In genomic region chr2:172395961-172396360, GRCm38 (mm10) we compare ENCODE assay signal across 23 mouse cellular contexts. TPM values are rescaled to one million over a fixed set of nuclear protein-coding genes. Genes with fewer than 3 reads are reported as not detected.
A peak's percentile ranks its signal among the peaks of the same experiment; 100 is the strongest.
DNase-seq lines count a peak whose midpoint lies in the region; ATAC-seq and TF ChIP-seq lines count a peak whose summit lies in the region.
"Had no signal": no experiment of that assay in that cellular context is flagged by ENCODE, and none has a peak within 500 bp of the region (broad histone marks: within the 10 kb centered on the region; RNA-seq: fewer than 3 reads in every experiment).

No protein-coding gene starts in this region.

- H3K4me1 ChIP-seq in embryonic facial prominence, embryonic 13.5 days, result no peaks in the 10 kb centered on the region; the same call in 1 of the 2 replicates
- peaks cover 29% of the 10 kb centered on the region for H3K4me1 ChIP-seq in embryonic facial prominence, embryonic 10.5 days
- peaks cover 18% of the 10 kb centered on the region; the same call in 1 of the 2 replicates for H3K4me1 ChIP-seq in lung, embryonic 15.5 days
- peaks cover 3% of the 10 kb centered on the region; the same call in 1 of the 2 replicates for H3K4me1 ChIP-seq in lung, adult 2 months (ENCODE audit: control insufficient read depth, insufficient read depth, low read length)
- H3K4me1 ChIP-seq in midbrain, embryonic 11.5 days (ENCODE audit: control insufficient read depth, insufficient read depth, low read length), result 0 out of 2 replicates have a peak, but pooled peaks cover 2% of the 10 kb centered on the region
- H3K4me1 ChIP-seq in midbrain, embryonic 16.5 days (ENCODE audit: control insufficient read depth, insufficient read depth, low read length), result no peaks in the 10 kb centered on the region
- peaks cover 8% of the 10 kb centered on the region for H3K4me1 ChIP-seq in ES-Bruce4 (ENCODE audit: control insufficient read depth, insufficient read depth, low read length)

- H3K4me2 ChIP-seq in embryonic facial prominence, embryonic 13.5 days, result no peak overlapping the region
- H3K4me2 ChIP-seq in lung, embryonic 15.5 days, result peak overlapping the region; percentile 40
- H3K4me2 ChIP-seq in midbrain, embryonic 11.5 days, result no peak overlapping the region
- no peak overlapping the region for H3K4me2 ChIP-seq in midbrain, embryonic 16.5 days (ENCODE audit: low read length)
- H3K4me2 ChIP-seq: heart, embryonic 13.5 days; hindbrain, embryonic 12.5 days had no signal

- ATAC-seq in embryonic facial prominence, embryonic 13.5 days (ENCODE audit: insufficient number of reproducible peaks, insufficient read depth, low FRiP score, low TSS enrichment, low read depth), result peak; percentile 15; the same call in 1 of the 2 replicates
- ATAC-seq in lung, embryonic 15.5 days (ENCODE audit: borderline replicate concordance, extremely low read depth, low FRiP score, low TSS enrichment), result peak; percentile 39; the same call in 1 of the 2 replicates
- peak; percentile 27; the same call in 1 of the 2 replicates for ATAC-seq in midbrain, embryonic 11.5 days (ENCODE audit: low FRiP score)
- ATAC-seq in midbrain, embryonic 16.5 days, result no peak

- TF ChIP-seq CTCF in lung, adult 2 months (IDR thresholded peaks at IDR 0.05; ENCODE audit: insufficient read depth, low read length), result no peak
- TF ChIP-seq CTCF in ES-Bruce4 (IDR thresholded peaks at IDR 0.05; ENCODE audit: low read depth, low read length), result no peak

- 0 out of 2 replicates have a peak, but pooled peaks have one; percentile 54 for TF ChIP-seq EP300 in ES-Bruce4 (IDR thresholded peaks at IDR 0.05; ENCODE audit: insufficient read depth, low read depth, low read length)

- WGBS in embryonic facial prominence, embryonic 13.5 days, result 37% methylated on average over 9 of the region's 9 CpGs
- WGBS in embryonic facial prominence, embryonic 10.5 days, result 36% methylated on average over 9 of the region's 9 CpGs
- 34% methylated on average over 9 of the region's 9 CpGs for WGBS in lung, embryonic 15.5 days
- 45% methylated on average over 9 of the region's 9 CpGs for WGBS in lung, adult 2 months
- 49% methylated on average over 9 of the region's 9 CpGs for WGBS in midbrain, embryonic 11.5 days
- 45% methylated on average over 9 of the region's 9 CpGs for WGBS in midbrain, embryonic 16.5 days

- no peak overlapping the region for H3K27ac ChIP-seq in embryonic facial prominence, embryonic 13.5 days
- no peak overlapping the region for H3K27ac ChIP-seq in embryonic facial prominence, embryonic 10.5 days (replicated peaks)
- peak overlapping the region; percentile 41; the same call in 1 of the 2 replicates for H3K27ac ChIP-seq in lung, embryonic 15.5 days
- no peak overlapping the region for H3K27ac ChIP-seq in midbrain, embryonic 11.5 days (ENCODE audit: low read depth, low read length)
- no peak overlapping the region for H3K27ac ChIP-seq in midbrain, embryonic 16.5 days (ENCODE audit: low read length)
- no peak overlapping the region for H3K27ac ChIP-seq in ES-Bruce4 (ENCODE audit: insufficient read depth, low read length)
- H3K27ac ChIP-seq: heart, embryonic 13.5 days; hindbrain, embryonic 12.5 days; kidney, postnatal 0 days; left cerebral cortex, adult 2 months; liver, embryonic 14.5 days had no signal

- no peaks in the 10 kb centered on the region for H3K27me3 ChIP-seq in embryonic facial prominence, embryonic 13.5 days
- no peaks in the 10 kb centered on the region for H3K27me3 ChIP-seq in embryonic facial prominence, embryonic 10.5 days (replicated peaks; ENCODE audit: low read depth, poor library complexity, severe bottlenecking)
- no peaks in the 10 kb centered on the region for H3K27me3 ChIP-seq in lung, embryonic 15.5 days
- no peaks in the 10 kb centered on the region for H3K27me3 ChIP-seq in midbrain, embryonic 11.5 days (ENCODE audit: control insufficient read depth, insufficient read depth, low read length)
- H3K27me3 ChIP-seq in midbrain, embryonic 16.5 days (ENCODE audit: control insufficient read depth, insufficient read depth, low read depth, low read length), result no peaks in the 10 kb centered on the region
- H3K27me3 ChIP-seq in ES-Bruce4 (ENCODE audit: control insufficient read depth, insufficient read depth, low read length, poor library complexity, severe bottlenecking), result no peaks in the 10 kb centered on the region
- H3K27me3 ChIP-seq: hindbrain, embryonic 12.5 days had no signal

- H3K36me3 ChIP-seq in embryonic facial prominence, embryonic 13.5 days, result no peaks in the 10 kb centered on the region
- H3K36me3 ChIP-seq in embryonic facial prominence, embryonic 10.5 days (replicated peaks), result no peaks in the 10 kb centered on the region
- no peaks in the 10 kb centered on the region for H3K36me3 ChIP-seq in lung, embryonic 15.5 days
- no peaks in the 10 kb centered on the region for H3K36me3 ChIP-seq in midbrain, embryonic 11.5 days (ENCODE audit: control insufficient read depth, insufficient read depth, low read length)
- no peaks in the 10 kb centered on the region for H3K36me3 ChIP-seq in midbrain, embryonic 16.5 days (ENCODE audit: control insufficient read depth, insufficient read depth, low read length)
- H3K36me3 ChIP-seq in ES-Bruce4 (ENCODE audit: control insufficient read depth, insufficient read depth, low read length, poor library complexity, severe bottlenecking), result no peaks in the 10 kb centered on the region
- H3K36me3 ChIP-seq: heart, embryonic 13.5 days; hindbrain, embryonic 12.5 days had no signal

- DNase-seq in embryonic facial prominence, embryonic 10.5 days (ENCODE audit: low spot score), result no peak
- DNase-seq in lung, adult 2 months, result no peak
- DNase-seq in midbrain, embryonic 11.5 days (ENCODE audit: low spot score, missing footprints), result peak; percentile 70
- DNase-seq in heart, adult 9 months (ENCODE audit: low spot score in 2 of 2), result no peak
- DNase-seq: adrenal gland, postnatal 14 days; cerebellum, adult 2 months; cerebellum, postnatal 36 days; gastrocnemius, postnatal 25 days; heart, adult 18-20 months; heart, postnatal 14 days; kidney, adult 11 months; layer of hippocampus, adult 9-11 months; thymus, adult 2 months; thymus, postnatal 4 days had no signal

- no peak for TF ChIP-seq POLR2A in lung, adult 2 months (IDR thresholded peaks at IDR 0.05; ENCODE audit: borderline replicate concordance, extremely low read depth, low read depth, low read length)
- TF ChIP-seq POLR2A in ES-Bruce4 (IDR thresholded peaks at IDR 0.05; ENCODE audit: insufficient read depth, low read length), result no peak

- no peak overlapping the region for H3K9ac ChIP-seq in embryonic facial prominence, embryonic 13.5 days
- H3K9ac ChIP-seq in lung, embryonic 15.5 days, result no peak overlapping the region
- no peak overlapping the region for H3K9ac ChIP-seq in midbrain, embryonic 11.5 days (ENCODE audit: low read length)
- no peak overlapping the region for H3K9ac ChIP-seq in midbrain, embryonic 16.5 days (ENCODE audit: low read depth, low read length)
- H3K9ac ChIP-seq in ES-Bruce4 (ENCODE audit: low read depth, poor library complexity, severe bottlenecking), result no peak overlapping the region
- H3K9ac ChIP-seq: heart, embryonic 13.5 days; hindbrain, embryonic 12.5 days; liver, embryonic 14.5 days had no signal

- no peaks in the 10 kb centered on the region for H3K9me3 ChIP-seq in embryonic facial prominence, embryonic 13.5 days
- H3K9me3 ChIP-seq in embryonic facial prominence, embryonic 10.5 days, result no peaks in the 10 kb centered on the region
- no peaks in the 10 kb centered on the region for H3K9me3 ChIP-seq in lung, embryonic 15.5 days
- no peaks in the 10 kb centered on the region for H3K9me3 ChIP-seq in midbrain, embryonic 11.5 days (ENCODE audit: control insufficient read depth, low read length)
- H3K9me3 ChIP-seq in midbrain, embryonic 16.5 days (replicated peaks; ENCODE audit: control insufficient read depth, low read length, poor library complexity, severe bottlenecking), result no peaks in the 10 kb centered on the region
- H3K9me3 ChIP-seq in ES-Bruce4 (replicated peaks; ENCODE audit: control insufficient read depth, insufficient read depth, low read length, poor library complexity, severe bottlenecking), result no peaks in the 10 kb centered on the region
- H3K9me3 ChIP-seq: heart, embryonic 13.5 days; hindbrain, embryonic 12.5 days had no signal

- no peak overlapping the region for H3K4me3 ChIP-seq in embryonic facial prominence, embryonic 13.5 days
- H3K4me3 ChIP-seq in embryonic facial prominence, embryonic 10.5 days, result no peak overlapping the region
- 0 out of 2 replicates have a peak overlapping the region, but pooled peaks have one; percentile 21 for H3K4me3 ChIP-seq in lung, embryonic 15.5 days
- no peak overlapping the region for H3K4me3 ChIP-seq in lung, adult 2 months (replicated peaks; ENCODE audit: extremely low read depth, low read depth, low read length)
- H3K4me3 ChIP-seq in midbrain, embryonic 11.5 days (ENCODE audit: low read depth, low read length), result no peak overlapping the region
- H3K4me3 ChIP-seq in midbrain, embryonic 16.5 days (ENCODE audit: low read depth, low read length), result no peak overlapping the region
- no peak overlapping the region for H3K4me3 ChIP-seq in ES-Bruce4 (ENCODE audit: low read depth, low read length)
- H3K4me3 ChIP-seq: heart, embryonic 13.5 days; hindbrain, embryonic 12.5 days; left cerebral cortex, adult 2 months had no signal

RNA-seq across cellular contexts. Expression of gene Cass4, which starts 2.4 kb away (rescaled TPM):
- polyA plus RNA-seq in embryonic facial prominence, embryonic 13.5 days (2015; fragmentation: Nextera tagmentation; extraction: Ambion mirVana), result 0.22 and 0.32 TPM in 2 replicates
- 0.14 and 0.21 TPM in 2 replicates for polyA plus RNA-seq in embryonic facial prominence, embryonic 10.5 days (2016; fragmentation: Nextera tagmentation; extraction: Ambion mirVana)
- 5.5 and 6.7 TPM in 2 replicates for polyA plus RNA-seq in lung, embryonic 15.5 days (2015; fragmentation: Nextera tagmentation; extraction: Ambion mirVana)
- polyA plus RNA-seq in lung, adult 2 months (2012; rRNA removed), result 3.4 and 7.6 TPM in 2 replicates
- polyA plus RNA-seq in midbrain, embryonic 11.5 days (2014; fragmentation: Nextera tagmentation; extraction: Ambion mirVana), result 0.31 TPM in 1 of 2 replicates, not detected in the other
- 0.11 and 0.16 TPM in 2 replicates for polyA plus RNA-seq in midbrain, embryonic 16.5 days (2015; fragmentation: Nextera tagmentation; extraction: Ambion mirVana)
- polyA plus RNA-seq in ES-Bruce4 (2011; ENCODE audit: insufficient read depth, insufficient read length, low read depth, missing spikeins), result 0.37 and 0.52 TPM in 2 replicates

RNA-seq across cellular contexts. Expression of gene Cstf1, which starts 25.5 kb away (rescaled TPM):
- 39.8 and 40.5 TPM in 2 replicates for polyA plus RNA-seq in embryonic facial prominence, embryonic 13.5 days (2015; fragmentation: Nextera tagmentation; extraction: Ambion mirVana)
- 57.9 and 59.1 TPM in 2 replicates for polyA plus RNA-seq in embryonic facial prominence, embryonic 10.5 days (2016; fragmentation: Nextera tagmentation; extraction: Ambion mirVana)
- polyA plus RNA-seq in lung, embryonic 15.5 days (2015; fragmentation: Nextera tagmentation; extraction: Ambion mirVana), result 43.2 and 43.4 TPM in 2 replicates
- 22.4 and 23.1 TPM in 2 replicates for polyA plus RNA-seq in lung, adult 2 months (2012; rRNA removed)
- 48.0 and 50.2 TPM in 2 replicates for polyA plus RNA-seq in midbrain, embryonic 11.5 days (2014; fragmentation: Nextera tagmentation; extraction: Ambion mirVana)
- polyA plus RNA-seq in midbrain, embryonic 16.5 days (2015; fragmentation: Nextera tagmentation; extraction: Ambion mirVana), result 23.4 and 25.2 TPM in 2 replicates
- 49.6 and 52.1 TPM in 2 replicates for polyA plus RNA-seq in ES-Bruce4 (2011; ENCODE audit: insufficient read depth, insufficient read length, low read depth, missing spikeins)

RNA-seq across cellular contexts. Expression of gene Aurka, which starts 25.6 kb away (rescaled TPM):
- polyA plus RNA-seq in embryonic facial prominence, embryonic 13.5 days (2015; fragmentation: Nextera tagmentation; extraction: Ambion mirVana), result 110 and 117 TPM in 2 replicates
- polyA plus RNA-seq in embryonic facial prominence, embryonic 10.5 days (2016; fragmentation: Nextera tagmentation; extraction: Ambion mirVana), result 220 and 229 TPM in 2 replicates
- 130 and 138 TPM in 2 replicates for polyA plus RNA-seq in lung, embryonic 15.5 days (2015; fragmentation: Nextera tagmentation; extraction: Ambion mirVana)
- polyA plus RNA-seq in lung, adult 2 months (2012; rRNA removed), result 1.0 and 2.0 TPM in 2 replicates
- 163 and 169 TPM in 2 replicates for polyA plus RNA-seq in midbrain, embryonic 11.5 days (2014; fragmentation: Nextera tagmentation; extraction: Ambion mirVana)
- 10.4 and 12.5 TPM in 2 replicates for polyA plus RNA-seq in midbrain, embryonic 16.5 days (2015; fragmentation: Nextera tagmentation; extraction: Ambion mirVana)
- polyA plus RNA-seq in ES-Bruce4 (2011; ENCODE audit: insufficient read depth, insufficient read length, low read depth, missing spikeins), result 153 and 167 TPM in 2 replicates

RNA-seq across cellular contexts. Expression of gene Rtf2, which starts 44.4 kb away (rescaled TPM):
- 76.4 and 78.4 TPM in 2 replicates for polyA plus RNA-seq in embryonic facial prominence, embryonic 13.5 days (2015; fragmentation: Nextera tagmentation; extraction: Ambion mirVana)
- polyA plus RNA-seq in embryonic facial prominence, embryonic 10.5 days (2016; fragmentation: Nextera tagmentation; extraction: Ambion mirVana), result 78.7 and 80.1 TPM in 2 replicates
- polyA plus RNA-seq in lung, embryonic 15.5 days (2015; fragmentation: Nextera tagmentation; extraction: Ambion mirVana), result 73.0 and 79.0 TPM in 2 replicates
- polyA plus RNA-seq in lung, adult 2 months (2012; rRNA removed), result 34.1 and 47.6 TPM in 2 replicates
- 86.8 and 94.7 TPM in 2 replicates for polyA plus RNA-seq in midbrain, embryonic 11.5 days (2014; fragmentation: Nextera tagmentation; extraction: Ambion mirVana)
- 93.6 and 97.0 TPM in 2 replicates for polyA plus RNA-seq in midbrain, embryonic 16.5 days (2015; fragmentation: Nextera tagmentation; extraction: Ambion mirVana)
- 49.7 and 52.6 TPM in 2 replicates for polyA plus RNA-seq in ES-Bruce4 (2011; ENCODE audit: insufficient read depth, insufficient read length, low read depth, missing spikeins)

RNA-seq across cellular contexts. Expression of gene Fam210b, which starts 50.6 kb away (rescaled TPM):
- 21.8 and 26.5 TPM in 2 replicates for polyA plus RNA-seq in embryonic facial prominence, embryonic 13.5 days (2015; fragmentation: Nextera tagmentation; extraction: Ambion mirVana)
- polyA plus RNA-seq in embryonic facial prominence, embryonic 10.5 days (2016; fragmentation: Nextera tagmentation; extraction: Ambion mirVana), result 25.8 and 27.8 TPM in 2 replicates
- 36.5 and 39.6 TPM in 2 replicates for polyA plus RNA-seq in lung, embryonic 15.5 days (2015; fragmentation: Nextera tagmentation; extraction: Ambion mirVana)
- 21.3 and 25.4 TPM in 2 replicates for polyA plus RNA-seq in lung, adult 2 months (2012; rRNA removed)
- polyA plus RNA-seq in midbrain, embryonic 11.5 days (2014; fragmentation: Nextera tagmentation; extraction: Ambion mirVana), result 32.2 and 33.0 TPM in 2 replicates
- 21.2 and 24.0 TPM in 2 replicates for polyA plus RNA-seq in midbrain, embryonic 16.5 days (2015; fragmentation: Nextera tagmentation; extraction: Ambion mirVana)
- 5.7 and 6.9 TPM in 2 replicates for polyA plus RNA-seq in ES-Bruce4 (2011; ENCODE audit: insufficient read depth, insufficient read length, low read depth, missing spikeins)
